Mouse (Mus musculus) lung, adult 10 weeks (tissue): ENCODE results near the gene Pum3. TPM values are rescaled to one million over a fixed set of nuclear protein-coding genes. Genes with fewer than 3 reads are reported as not detected.

Source experiments
- polyA plus RNA-seq: library from polyadenylated mRNA; stranded (reverse); fragments of 350-450 nt; fragmentation: Illumina TruSeq; extraction: RNeasy Lipid Tissue Mini Kit (QIAGEN cat#74804); gene quantifications from one replicate; pipeline ENCODE4 v1.2.3, GENCODE M21; 2014; ENCODE audit warnings: low read depth, low replicate concordance; ENCODE audit not compliant: insufficient read depth

The Pum3 gene
- 40.4 TPM for polyA plus RNA-seq

GRCm38 (mm10) chr19:27429745-27430251, at the start of gene Pum3:
TSS of gene Pum3 (minus strand) at chr19:27429825.

Other genes with a start within 250 kb of the Pum3 start
- 10.8 TPM for gene Vldlr, start 213.3 kb downstream of the Pum3 start, polyA plus RNA-seq
- 0.07 TPM for gene Kcnv2, start 107.2 kb downstream of the Pum3 start, polyA plus RNA-seq